Mouse (Mus musculus): Measurements from ENCODE around the gene Plekhg1.
A peak's percentile ranks its signal among the peaks of the same experiment; 100 is the strongest.

Gene Plekhg1

GRCm38 (mm10) chr10:3958591-3958990 is 218.4 kb downstream of the Plekhg1 start:
- DNase-seq (ENCODE audit: low spot score), result no peak

GRCm38 (mm10) chr10:3969026-3969425 is 228.9 kb downstream of the Plekhg1 start:
- DNase-seq (ENCODE audit: low spot score), result no peak

- no peak for DNase-seq (ENCODE audit: low spot score)
Observed at GRCm38 (mm10) chr10:3972237-3972636, 232.1 kb downstream of the Plekhg1 start.

- DNase-seq (ENCODE audit: low spot score), result peak; percentile 92
Observed at GRCm38 (mm10) chr10:3972981-3973588, 232.9 kb downstream of the Plekhg1 start, which contains the start of gene Mthfd1l. Gene Mthfd1l, plus strand, starts transcription at chr10:3973118.

- peak; percentile 86 for DNase-seq (ENCODE audit: low spot score)
Observed at GRCm38 (mm10) chr10:3973589-3974070, 233.5 kb downstream of the Plekhg1 start.

GRCm38 (mm10) chr10:3974380-3974779 is 234.2 kb downstream of the Plekhg1 start:
- no peak for DNase-seq (ENCODE audit: low spot score)

- no peak for DNase-seq (ENCODE audit: low spot score)
Observed at GRCm38 (mm10) chr10:3975898-3976622, 235.9 kb downstream of the Plekhg1 start.

GRCm38 (mm10) chr10:3976623-3977010 is 236.5 kb downstream of the Plekhg1 start:
- no peak for DNase-seq (ENCODE audit: low spot score)

GRCm38 (mm10) chr10:3978326-3978725 is 238.2 kb downstream of the Plekhg1 start:
- no peak for DNase-seq (ENCODE audit: low spot score)

- DNase-seq (ENCODE audit: low spot score), result no peak
Observed at GRCm38 (mm10) chr10:3978792-3979488, 238.8 kb downstream of the Plekhg1 start.

- no peak for DNase-seq (ENCODE audit: low spot score)
Observed at GRCm38 (mm10) chr10:3980231-3980630, 240.1 kb downstream of the Plekhg1 start.

GRCm38 (mm10) chr10:3990295-3990883 is 250.2 kb downstream of the Plekhg1 start:
- no peak for DNase-seq (ENCODE audit: low spot score)

- DNase-seq (ENCODE audit: low spot score), result no peak
Observed at GRCm38 (mm10) chr10:3993365-3994102, 253.4 kb downstream of the Plekhg1 start.

GRCm38 (mm10) chr10:3995277-3995676 is 255.1 kb downstream of the Plekhg1 start:
- no peak for DNase-seq (ENCODE audit: low spot score)

GRCm38 (mm10) chr10:3996170-3996876 is 256.2 kb downstream of the Plekhg1 start:
- peak; percentile 43 for DNase-seq (ENCODE audit: low spot score)

GRCm38 (mm10) chr10:3997851-3998426 is 257.8 kb downstream of the Plekhg1 start:
- no peak for DNase-seq (ENCODE audit: low spot score)

GRCm38 (mm10) chr10:4002711-4003110 is 262.5 kb downstream of the Plekhg1 start:
- no peak for DNase-seq (ENCODE audit: low spot score)

GRCm38 (mm10) chr10:4005191-4005590 is 265.0 kb downstream of the Plekhg1 start:
- no peak for DNase-seq (ENCODE audit: low spot score)

GRCm38 (mm10) chr10:4006296-4007015 is 266.3 kb downstream of the Plekhg1 start:
- no peak for DNase-seq (ENCODE audit: low spot score)

Measured in T-cell, adult 2 months (primary cell).